Mouse (Mus musculus) right cerebral cortex, postnatal 10 days (tissue): ENCODE data around the gene Tfpi.
A peak's percentile ranks its signal among the peaks of the same experiment; 100 is the strongest.

Experiments
- DNase-seq, 2 experiments: peaks; one replicate each; pipeline ENCODE4 v3.0.0; 2021; ENCODE audit warnings: low spot score in 2 of 2

Gene Tfpi

DNA sequence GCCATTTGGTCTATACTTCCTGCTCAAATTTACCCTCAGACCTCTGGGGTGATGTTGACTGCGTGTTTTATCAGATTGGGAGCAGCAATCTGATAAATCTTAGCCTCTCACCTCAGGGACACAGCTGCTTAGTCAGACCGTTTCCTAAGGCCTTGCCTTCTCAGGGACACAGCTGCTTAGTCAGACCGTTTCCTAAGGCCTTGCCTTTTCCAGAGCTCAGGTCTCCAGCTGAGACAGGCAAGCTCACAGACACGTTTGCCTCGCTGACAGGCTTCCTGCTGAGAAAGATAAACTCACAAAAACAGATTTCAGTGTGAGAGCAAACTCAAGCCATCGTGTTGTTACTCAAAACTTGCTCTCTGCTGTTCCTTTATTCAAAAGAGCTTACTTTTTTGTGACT, 1.9 kb downstream of the Tfpi start:
- DNase-seq, result no peak

DNA sequence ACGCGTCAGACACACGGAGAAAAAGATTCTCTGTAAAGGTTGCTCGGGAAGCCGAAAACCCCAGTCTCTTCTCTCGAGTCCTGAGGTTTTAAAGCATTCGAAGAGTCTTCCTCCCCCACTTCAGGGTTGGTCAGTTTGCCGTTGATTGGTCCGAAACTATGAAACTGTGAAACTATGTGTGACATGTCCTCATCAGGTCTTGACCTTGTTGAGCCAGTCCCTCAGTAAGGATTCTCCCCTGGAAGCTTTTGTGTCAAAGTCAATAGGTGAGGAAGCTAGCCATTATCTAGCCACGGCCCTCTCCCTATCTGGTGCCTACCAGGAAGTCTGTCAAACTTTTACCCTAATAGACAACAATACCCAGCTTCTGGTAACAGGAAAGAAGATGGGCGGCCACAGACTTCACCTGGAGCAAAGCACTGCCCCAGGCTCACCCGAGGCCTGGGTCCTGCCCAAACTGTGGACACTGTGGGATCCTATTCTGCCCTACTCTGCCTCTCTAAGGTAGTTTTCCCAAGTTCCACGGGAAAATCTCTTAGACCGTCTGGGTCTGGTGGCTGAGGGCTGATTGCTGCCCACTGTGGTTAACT, 2.5 kb downstream of the Tfpi start:
- DNase-seq, result no peak

- no peak for DNase-seq
Observed at GRCm38 (mm10) chr2:84467391-84467790, 9.2 kb downstream of the Tfpi start.

DNA sequence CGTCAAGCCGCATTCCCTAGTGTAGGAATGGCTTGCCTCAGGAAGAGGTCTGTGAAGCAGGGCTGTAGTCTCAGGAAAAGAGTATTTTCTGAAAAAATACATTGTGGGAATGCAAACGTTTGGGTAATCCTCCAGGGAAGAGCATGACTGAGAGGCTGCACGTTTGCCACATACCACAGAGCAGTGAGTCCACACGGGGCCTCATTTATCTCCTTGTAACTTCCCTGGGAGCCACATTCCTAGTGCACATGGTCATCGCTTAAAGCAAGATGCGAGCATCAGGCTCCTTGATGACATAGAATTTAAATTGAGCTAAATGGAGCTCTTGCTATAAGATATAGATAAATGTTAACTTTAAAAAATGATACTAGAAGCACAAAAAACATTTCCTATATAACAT, 11.6 kb downstream of the Tfpi start:
- DNase-seq, result no peak

DNA sequence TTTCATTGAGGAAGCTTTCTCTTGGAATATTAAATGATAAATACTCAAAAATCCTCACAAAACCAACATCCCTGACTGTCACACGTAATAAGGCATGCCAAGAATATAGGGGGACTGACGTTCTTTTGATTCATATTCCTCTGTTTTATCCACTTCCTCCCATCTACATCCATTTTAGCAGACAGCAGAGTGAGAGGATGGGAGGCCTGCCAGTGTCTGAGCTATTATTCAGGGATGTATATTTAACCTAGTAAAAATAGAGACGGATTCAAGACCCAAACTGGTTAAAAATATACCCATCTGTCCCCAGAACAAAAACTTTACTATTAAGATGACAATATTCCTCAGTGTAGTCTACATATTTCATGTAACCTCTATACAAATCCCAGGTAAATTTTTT, 14.2 kb downstream of the Tfpi start:
- peak; percentile 55 to 61 for DNase-seq

- DNase-seq, result no peak
Observed at GRCm38 (mm10) chr2:84459651-84460177, 16.9 kb downstream of the Tfpi start.

GRCm38 (mm10) chr2:84457221-84457620, 19.4 kb downstream of the Tfpi start:
- DNase-seq, result no peak

DNA sequence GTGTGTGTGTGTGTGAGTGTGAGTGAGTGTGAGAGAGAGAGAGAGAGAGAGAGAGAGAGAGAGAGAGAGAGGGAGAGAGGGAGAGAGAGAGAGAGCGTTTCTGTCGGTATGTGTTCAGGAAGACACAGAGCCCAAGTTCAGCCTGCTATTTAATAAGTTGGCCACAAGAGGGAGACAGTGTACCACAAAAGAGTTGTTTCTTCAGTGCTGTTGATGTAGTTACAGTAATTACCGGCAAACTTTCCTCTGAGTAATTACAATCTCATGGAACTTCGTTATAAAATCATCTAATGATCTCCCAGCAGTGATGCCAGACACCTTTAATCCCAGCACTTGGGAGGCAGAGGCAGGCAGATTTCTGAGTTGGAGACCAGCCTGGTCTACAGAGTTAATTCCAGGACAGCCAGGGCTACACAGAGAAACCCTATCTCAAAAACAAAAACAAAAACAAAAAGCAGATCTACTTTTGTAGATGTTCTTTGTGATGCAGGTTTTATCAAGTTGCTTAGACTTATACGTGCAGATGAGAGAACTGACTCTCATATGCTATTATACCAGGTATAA, 21.3 kb downstream of the Tfpi start:
- peak; percentile 78 to 85 for DNase-seq

DNA sequence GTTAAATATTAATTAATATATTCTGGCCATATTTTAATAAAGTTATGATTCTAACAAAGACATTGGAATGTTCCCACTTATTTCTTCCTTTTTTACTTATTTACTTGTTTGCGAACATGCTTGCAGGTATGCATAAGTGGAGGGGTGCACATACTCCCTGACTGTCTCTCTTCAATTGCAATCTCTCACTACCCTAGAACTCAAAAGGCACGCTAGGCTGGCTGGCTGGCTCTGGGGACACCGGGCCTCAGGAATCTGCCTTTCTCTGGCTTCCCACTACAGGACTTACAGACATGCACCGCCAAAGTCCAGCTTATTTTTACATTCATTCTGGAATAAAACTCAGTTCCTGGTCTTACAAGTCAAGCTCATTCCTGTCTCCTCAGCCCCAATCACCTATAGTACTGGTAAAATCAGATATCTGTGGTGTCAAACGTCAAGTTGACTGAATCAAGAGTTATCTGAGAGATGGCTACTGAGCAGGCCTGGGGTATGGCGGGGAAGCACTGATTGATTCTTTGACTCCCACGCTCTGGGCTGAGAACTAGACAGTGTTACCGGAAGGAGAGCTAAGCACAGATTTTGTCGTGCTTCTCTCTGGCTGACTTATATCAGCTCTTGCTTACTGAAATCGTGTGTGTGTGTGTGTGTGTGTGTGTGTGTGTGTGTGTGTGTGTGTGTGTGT, 21.9 kb downstream of the Tfpi start:
- DNase-seq, result no peak

- DNase-seq, result no peak
Observed at GRCm38 (mm10) chr2:84454051-84454450, 22.5 kb downstream of the Tfpi start.

DNA sequence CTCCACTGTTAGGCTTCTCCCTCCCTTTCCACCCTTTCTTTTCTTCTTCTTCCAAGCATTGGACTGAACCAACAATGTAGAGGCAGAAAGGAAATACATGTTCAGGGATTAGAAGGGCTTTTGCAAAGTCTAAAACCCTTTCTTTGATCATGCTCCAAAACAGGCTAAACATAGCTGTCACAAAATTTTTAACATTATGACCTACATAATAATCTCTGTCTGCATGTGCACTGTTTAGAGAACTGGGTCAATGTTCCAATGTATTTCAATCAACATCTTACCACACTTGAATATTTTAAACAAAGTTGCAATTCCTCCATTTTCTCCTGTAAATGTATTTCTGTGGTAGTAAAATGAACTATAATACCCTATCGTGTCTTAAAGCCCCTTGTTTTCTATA, 31.1 kb downstream of the Tfpi start:
- DNase-seq, result no peak

DNA sequence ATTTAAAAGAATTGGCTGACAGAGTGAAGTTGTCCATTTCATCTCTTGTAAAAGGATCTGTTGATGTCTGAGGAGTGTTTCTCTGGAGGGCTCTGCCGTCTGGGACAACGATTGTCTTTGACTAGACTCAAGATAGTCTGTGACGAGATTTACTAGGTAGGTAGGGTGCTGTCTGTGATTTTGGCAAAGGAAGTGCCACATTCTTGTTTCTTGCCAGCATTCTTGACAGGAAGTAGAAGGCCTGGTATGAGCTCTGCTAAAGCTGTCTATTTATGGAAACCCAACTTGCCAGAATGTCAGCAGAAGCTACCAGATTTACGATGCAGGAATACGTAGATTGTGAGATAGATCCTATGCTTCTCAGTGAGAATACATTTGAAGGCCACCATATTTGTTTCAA, 34.6 kb downstream of the Tfpi start:
- no peak for DNase-seq

DNA sequence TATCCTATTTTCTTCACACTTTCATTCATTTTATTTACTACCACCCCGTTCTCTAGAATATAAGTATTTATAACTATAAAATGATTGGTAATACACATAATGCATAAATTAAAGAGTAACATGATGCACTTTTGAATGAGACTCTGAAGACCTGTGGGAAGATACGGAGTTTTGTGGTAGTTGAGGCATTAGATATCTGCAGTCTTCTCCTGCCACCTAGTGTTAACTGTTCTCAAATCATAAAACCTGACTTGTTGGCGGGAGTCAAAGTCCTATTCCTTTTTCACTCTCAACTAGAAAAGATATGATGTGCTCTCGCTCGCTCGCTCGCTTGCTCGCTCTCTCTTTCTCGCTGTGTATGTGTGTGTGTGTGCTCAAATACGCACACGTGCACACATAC, 46.9 kb downstream of the Tfpi start:
- peak; percentile 39 to 49 for DNase-seq

- DNase-seq, result no peak
Observed at GRCm38 (mm10) chr2:84428836-84429235, 47.7 kb downstream of the Tfpi start.

DNA sequence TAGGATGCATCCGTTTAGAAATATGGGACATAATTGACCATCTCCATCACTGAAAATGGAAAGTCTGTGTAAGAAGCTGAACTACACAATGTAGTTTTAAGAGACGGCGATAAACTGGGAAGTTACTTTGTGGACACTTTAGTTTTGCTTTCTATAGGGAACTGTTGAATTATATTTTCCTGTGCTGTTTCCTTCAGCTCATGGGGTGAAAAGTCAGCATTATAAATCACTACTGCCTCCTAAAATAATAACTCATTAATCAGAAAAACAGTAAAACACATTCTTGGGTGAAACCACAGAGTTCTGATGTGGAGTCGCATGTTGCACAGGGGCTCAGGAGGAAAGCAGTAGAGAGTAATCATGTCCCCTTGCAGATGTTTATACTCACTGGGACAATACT, 50.0 kb downstream of the Tfpi start:
- DNase-seq, result no peak

DNA sequence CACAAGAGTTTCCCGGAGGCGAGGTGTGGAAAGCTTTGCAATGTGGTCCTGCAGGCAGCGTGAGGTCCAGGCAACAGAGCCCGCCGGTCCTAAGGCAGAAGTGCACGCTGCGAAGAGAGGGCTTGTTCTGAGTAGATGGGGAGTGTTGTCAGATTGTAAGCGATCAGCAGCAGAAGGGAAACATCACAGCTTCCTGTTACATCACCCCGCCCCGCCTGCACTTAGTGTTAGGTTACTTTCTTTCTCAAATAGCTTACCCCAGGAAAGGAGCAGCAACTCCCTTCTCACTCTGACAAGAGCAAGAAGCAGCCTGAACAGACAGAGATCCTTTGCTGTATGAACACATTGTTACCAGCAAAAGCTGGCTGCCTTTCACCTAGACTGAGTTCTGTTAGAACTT, 51.4 kb downstream of the Tfpi start, which contains the start of gene Calcrl:
Gene Calcrl (minus strand): TSS at position 274 of the 400 bp plus-strand sequence.
- DNase-seq, result peak; percentile 56 to 59

DNA sequence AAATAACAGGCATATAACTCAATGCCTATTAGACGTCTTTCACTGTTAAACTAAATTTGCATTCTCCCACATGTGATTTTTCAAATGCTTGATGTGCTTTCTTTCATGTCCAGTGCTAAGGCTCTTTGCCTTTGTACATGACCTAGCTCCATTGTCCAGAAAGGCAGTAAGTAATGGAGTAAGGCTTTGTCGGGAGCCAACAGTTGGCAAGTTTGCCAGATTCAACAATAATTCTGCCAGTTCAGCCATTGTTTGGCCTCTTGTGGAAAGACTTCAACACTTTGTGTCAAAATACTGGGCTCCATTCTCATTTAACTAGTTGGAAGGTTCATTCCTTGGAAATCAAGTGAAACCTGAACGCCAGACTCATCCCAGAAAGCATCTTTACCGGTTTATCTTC, 60.1 kb downstream of the Tfpi start:
- no peak for DNase-seq

DNA sequence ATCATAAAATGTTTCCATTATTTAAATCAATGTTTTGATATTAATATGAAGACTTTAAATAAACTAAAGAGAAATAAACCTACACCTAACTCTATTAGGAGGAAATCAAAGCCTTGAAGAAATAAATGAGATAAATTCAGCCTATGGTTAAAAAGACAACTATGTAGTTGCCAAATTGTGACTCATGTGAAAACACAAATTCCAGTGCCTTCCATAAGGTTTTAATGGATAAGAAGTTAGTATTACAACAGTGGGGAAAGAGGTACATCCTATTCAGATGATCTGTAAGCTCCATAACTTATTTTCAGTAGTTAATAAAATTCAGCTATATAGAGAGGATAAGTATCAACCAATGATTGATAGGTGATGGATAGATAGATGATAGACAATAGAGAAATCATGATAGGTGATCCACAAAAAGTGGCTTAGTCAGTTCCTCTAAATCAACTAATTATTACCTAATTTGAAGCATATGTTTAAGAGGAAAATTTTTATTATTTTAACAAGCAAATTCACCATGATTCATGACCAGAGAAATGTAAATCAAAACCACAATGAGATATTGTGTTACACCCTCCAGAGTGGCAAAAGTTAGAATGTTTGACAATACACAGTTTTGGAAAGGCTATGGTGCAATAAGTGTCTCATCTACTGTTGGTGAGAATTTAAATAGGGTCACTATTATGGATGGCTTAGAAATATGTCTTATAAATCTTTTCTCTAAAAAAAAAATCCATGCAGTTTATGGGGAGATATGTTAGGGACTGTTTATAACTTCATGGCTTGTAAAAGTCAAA, 66.6 kb downstream of the Tfpi start:
- DNase-seq, result no peak

GRCm38 (mm10) chr2:84404834-84405233, 71.7 kb downstream of the Tfpi start:
- DNase-seq, result no peak

- no peak for DNase-seq
Observed at GRCm38 (mm10) chr2:84402713-84403112, 73.9 kb downstream of the Tfpi start.

GRCm38 (mm10) chr2:84396557-84396956, 80.0 kb downstream of the Tfpi start:
- DNase-seq, result peak in 1 of 2 experiments; percentile 24

- no peak for DNase-seq
Observed at GRCm38 (mm10) chr2:84393236-84393635, 83.3 kb downstream of the Tfpi start.
